Mouse (Mus musculus): ENCODE results near the gene Fam168b. TPM values are rescaled to one million over a fixed set of nuclear protein-coding genes. Genes with fewer than 3 reads are reported as not detected.

Fam168b gene
- polyA plus RNA-seq, 1 experiment from 2014 or later, result 65.7 TPM

GRCm38 (mm10) chr1:34828528-34829294 is 14.2 kb downstream of the Fam168b start:
- WGBS, result 87% methylated on average over 5 of the region's 5 CpGs
- Histone ChIP-seq H3K27me3 (replicated peaks) (no peaks in the 10 kb centered on the region), H3K9me3 (replicated peaks) (no peaks in the 10 kb centered on the region), H3K4me2 (no peak overlapping the region), H3K36me3 (peaks cover 60% of the 10 kb centered on the region), H3K27ac (ENCODE audit: poor library complexity, severe bottlenecking) (no peak overlapping the region), H3K4me3 (no peak overlapping the region), H3K9ac (no peak overlapping the region), H3K4me1 (replicated peaks) (peaks cover 49% of the 10 kb centered on the region)
- ATAC-seq (ENCODE audit: insufficient number of reproducible peaks, low FRiP score), result no peak

GRCm38 (mm10) chr1:34827900-34828299 is 15.0 kb downstream of the Fam168b start:
- Histone ChIP-seq H3K4me2 (no peak overlapping the region), H3K27me3 (replicated peaks) (no peaks in the 10 kb centered on the region), H3K27ac (ENCODE audit: poor library complexity, severe bottlenecking) (no peak overlapping the region), H3K9ac (no peak overlapping the region), H3K4me1 (replicated peaks) (peaks cover 41% of the 10 kb centered on the region), H3K36me3 (peaks cover 63% of the 10 kb centered on the region), H3K9me3 (replicated peaks) (no peaks in the 10 kb centered on the region), H3K4me3 (no peak overlapping the region)
- ATAC-seq (ENCODE audit: insufficient number of reproducible peaks, low FRiP score), result no peak
- 83% methylated on average over 7 of the region's 7 CpGs for WGBS

DNA sequence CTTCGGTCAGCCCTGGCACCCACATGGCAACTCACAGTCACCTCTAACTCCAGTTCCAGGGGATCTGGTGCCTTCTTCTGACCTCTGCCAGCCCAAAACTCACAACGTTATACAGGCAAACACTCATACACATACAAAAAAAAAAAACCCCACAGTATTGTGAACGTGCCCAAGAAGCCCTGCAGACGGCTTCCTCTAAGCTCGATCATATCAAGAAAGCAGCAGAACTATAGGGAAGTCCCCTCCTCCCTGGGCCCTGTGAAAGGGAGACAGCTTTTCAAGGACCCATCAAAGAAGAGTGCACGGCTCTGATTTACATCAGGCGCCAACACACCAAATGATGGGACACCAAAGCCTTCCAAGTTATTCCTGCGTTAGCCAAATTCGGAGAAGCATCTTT is 17.0 kb downstream of the Fam168b start:
- 80% methylated on average over 9 of the region's 9 CpGs for WGBS
- peaks cover 74% of the 10 kb centered on the region for H3K36me3 ChIP-seq

GRCm38 (mm10) chr1:34824208-34824607 is 18.7 kb downstream of the Fam168b start:
- Histone ChIP-seq H3K4me1 (replicated peaks) (peaks cover 25% of the 10 kb centered on the region), H3K4me3 (no peak overlapping the region), H3K9ac (no peak overlapping the region), H3K36me3 (peaks cover 81% of the 10 kb centered on the region), H3K27me3 (replicated peaks) (no peaks in the 10 kb centered on the region), H3K4me2 (no peak overlapping the region), H3K27ac (ENCODE audit: poor library complexity, severe bottlenecking) (no peak overlapping the region), H3K9me3 (replicated peaks) (no peaks in the 10 kb centered on the region)
- 82% methylated on average over 8 of the region's 8 CpGs for WGBS
- no peak for ATAC-seq (ENCODE audit: insufficient number of reproducible peaks, low FRiP score)

More for the DNA sequence above, 17.0 kb downstream of the Fam168b start:
- H3K4me1 ChIP-seq (replicated peaks), result peaks cover 24% of the 10 kb centered on the region
- no peak overlapping the region for H3K9ac ChIP-seq
- H3K27me3 ChIP-seq (replicated peaks), result no peaks in the 10 kb centered on the region
- no peak overlapping the region for H3K4me3 ChIP-seq
- no peaks in the 10 kb centered on the region for H3K9me3 ChIP-seq (replicated peaks)
- ATAC-seq (ENCODE audit: insufficient number of reproducible peaks, low FRiP score), result no peak
- no peak overlapping the region for H3K4me2 ChIP-seq
- no peak overlapping the region for H3K27ac ChIP-seq (ENCODE audit: poor library complexity, severe bottlenecking)

- WGBS, result 90% methylated on average over 6 of the region's 6 CpGs
- no peak overlapping the region for H3K4me2 ChIP-seq
- no peaks in the 10 kb centered on the region for H3K9me3 ChIP-seq (replicated peaks)
- no peaks in the 10 kb centered on the region for H3K27me3 ChIP-seq (replicated peaks)
- ATAC-seq (ENCODE audit: insufficient number of reproducible peaks, low FRiP score), result no peak
- H3K4me1 ChIP-seq (replicated peaks), result peaks cover 24% of the 10 kb centered on the region
- H3K36me3 ChIP-seq, result peaks cover 83% of the 10 kb centered on the region
- H3K9ac ChIP-seq, result no peak overlapping the region
- H3K4me3 ChIP-seq, result no peak overlapping the region
- 0 out of 2 replicates have a peak overlapping the region, but pooled peaks have one; percentile 15 for H3K27ac ChIP-seq (ENCODE audit: poor library complexity, severe bottlenecking)
Measured at GRCm38 (mm10) chr1:34823353-34823752, 19.5 kb downstream of the Fam168b start.

DNA sequence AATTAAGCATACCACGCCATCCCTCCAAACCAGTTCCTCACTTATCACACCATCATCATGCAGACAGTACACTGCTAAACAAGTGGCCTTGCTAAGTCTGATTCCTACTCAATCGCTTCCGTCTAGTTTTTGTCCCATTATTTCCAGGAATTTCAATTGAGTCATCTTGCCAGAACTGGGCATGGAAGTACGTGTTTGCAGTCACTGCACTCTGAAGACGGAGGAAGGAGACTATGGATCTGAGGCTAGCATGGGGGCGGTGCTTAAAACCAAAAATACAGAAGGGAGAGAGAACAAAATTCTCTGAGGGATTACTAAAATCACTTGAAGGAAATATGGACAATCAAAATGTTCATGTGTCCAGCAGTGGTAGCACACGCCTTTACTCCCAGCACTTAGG is 20.1 kb downstream of the Fam168b start:
- no peak for ATAC-seq (ENCODE audit: insufficient number of reproducible peaks, low FRiP score)
- Histone ChIP-seq H3K4me3 (no peak overlapping the region), H3K36me3 (peaks cover 84% of the 10 kb centered on the region), H3K9me3 (replicated peaks) (no peaks in the 10 kb centered on the region), H3K27me3 (replicated peaks) (no peaks in the 10 kb centered on the region), H3K4me2 (no peak overlapping the region), H3K27ac (ENCODE audit: poor library complexity, severe bottlenecking) (0 out of 2 replicates have a peak overlapping the region, but pooled peaks have one; percentile 15), H3K9ac (no peak overlapping the region), H3K4me1 (replicated peaks) (peaks cover 24% of the 10 kb centered on the region)
- WGBS, result 93% methylated on average over 7 of the region's 7 CpGs

GRCm38 (mm10) chr1:34822003-34822402 is 20.9 kb downstream of the Fam168b start:
- WGBS, result 94% methylated on average over 7 of the region's 7 CpGs
- peaks cover 24% of the 10 kb centered on the region for H3K4me1 ChIP-seq (replicated peaks)

DNA sequence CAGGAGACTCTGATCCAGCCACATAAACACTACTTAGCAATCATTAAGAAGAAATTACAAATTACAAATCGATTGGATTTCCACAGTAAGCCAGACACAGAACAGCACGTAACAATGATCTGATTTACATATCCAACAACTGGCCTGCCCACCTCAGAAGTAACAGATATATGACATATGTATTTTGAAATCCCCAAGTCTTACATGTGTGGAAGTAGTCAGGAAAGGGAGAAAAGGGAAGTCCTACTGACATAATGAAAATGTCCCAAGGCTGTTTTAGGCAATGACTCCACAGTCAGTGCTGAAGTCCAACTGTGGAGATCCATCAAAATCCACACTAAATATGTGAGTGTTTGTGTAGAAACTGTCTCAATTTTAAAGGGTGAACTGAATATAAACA is 21.5 kb downstream of the Fam168b start:
- 92% methylated on average over 2 of the region's 2 CpGs for WGBS
- H3K27ac ChIP-seq (ENCODE audit: poor library complexity, severe bottlenecking), result no peak overlapping the region
- no peak for ATAC-seq (ENCODE audit: insufficient number of reproducible peaks, low FRiP score)

More at GRCm38 (mm10) chr1:34822003-34822402, 20.9 kb downstream of the Fam168b start:
- Histone ChIP-seq H3K27ac (ENCODE audit: poor library complexity, severe bottlenecking) (no peak overlapping the region), H3K9ac (no peak overlapping the region), H3K4me3 (no peak overlapping the region), H3K27me3 (replicated peaks) (no peaks in the 10 kb centered on the region), H3K4me2 (no peak overlapping the region), H3K36me3 (peaks cover 84% of the 10 kb centered on the region), H3K9me3 (replicated peaks) (no peaks in the 10 kb centered on the region)
- no peak for ATAC-seq (ENCODE audit: insufficient number of reproducible peaks, low FRiP score)

DNA sequence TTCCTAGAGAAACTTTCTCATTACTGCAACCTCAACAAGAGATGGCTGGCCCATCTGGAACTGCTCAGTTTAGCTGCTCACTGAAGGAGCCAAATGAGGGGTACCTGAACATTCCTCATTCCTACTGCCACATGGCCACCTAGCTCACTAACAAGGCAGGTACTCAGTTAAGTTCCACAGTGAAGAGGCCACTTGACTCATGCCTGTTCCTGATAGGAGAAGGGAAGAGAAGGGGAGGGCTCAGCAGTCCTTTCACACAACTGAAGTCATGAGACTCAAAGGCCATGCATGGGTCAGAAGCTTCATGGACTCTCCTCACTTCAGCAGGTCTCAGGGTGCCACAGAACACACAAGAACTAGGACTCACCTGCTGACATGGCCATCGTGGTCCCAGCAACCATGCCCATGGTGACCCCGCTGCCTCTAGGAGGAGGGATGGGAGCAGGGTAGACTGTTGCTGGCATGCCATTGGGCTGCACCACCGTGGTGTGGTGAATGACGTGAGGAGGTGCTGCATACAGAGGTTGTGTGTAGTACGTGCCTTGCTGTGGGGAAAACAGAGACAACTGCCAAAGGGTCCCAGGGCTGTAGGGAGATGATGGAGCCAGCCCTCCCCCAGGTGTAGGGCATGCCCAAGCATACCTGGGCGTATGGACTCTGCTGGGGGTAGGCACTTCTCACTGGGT is 23.5 kb downstream of the Fam168b start:
- H3K27me3 ChIP-seq (replicated peaks), result no peaks in the 10 kb centered on the region
- WGBS, result 84% methylated on average over 6 of the region's 6 CpGs
- H3K36me3 ChIP-seq, result peaks cover 92% of the 10 kb centered on the region
- H3K9ac ChIP-seq, result no peak overlapping the region
- H3K4me2 ChIP-seq, result no peak overlapping the region
- no peak overlapping the region for H3K4me3 ChIP-seq
- H3K9me3 ChIP-seq (replicated peaks), result no peaks in the 10 kb centered on the region
- peaks cover 16% of the 10 kb centered on the region for H3K4me1 ChIP-seq (replicated peaks)
- no peak for ATAC-seq (ENCODE audit: insufficient number of reproducible peaks, low FRiP score)
- no peak overlapping the region for H3K27ac ChIP-seq (ENCODE audit: poor library complexity, severe bottlenecking)

More for the DNA sequence above, 21.5 kb downstream of the Fam168b start:
- Histone ChIP-seq H3K9ac (no peak overlapping the region), H3K4me3 (no peak overlapping the region), H3K36me3 (peaks cover 84% of the 10 kb centered on the region), H3K27me3 (replicated peaks) (no peaks in the 10 kb centered on the region), H3K4me1 (replicated peaks) (peaks cover 20% of the 10 kb centered on the region), H3K9me3 (replicated peaks) (no peaks in the 10 kb centered on the region), H3K4me2 (no peak overlapping the region)

DNA sequence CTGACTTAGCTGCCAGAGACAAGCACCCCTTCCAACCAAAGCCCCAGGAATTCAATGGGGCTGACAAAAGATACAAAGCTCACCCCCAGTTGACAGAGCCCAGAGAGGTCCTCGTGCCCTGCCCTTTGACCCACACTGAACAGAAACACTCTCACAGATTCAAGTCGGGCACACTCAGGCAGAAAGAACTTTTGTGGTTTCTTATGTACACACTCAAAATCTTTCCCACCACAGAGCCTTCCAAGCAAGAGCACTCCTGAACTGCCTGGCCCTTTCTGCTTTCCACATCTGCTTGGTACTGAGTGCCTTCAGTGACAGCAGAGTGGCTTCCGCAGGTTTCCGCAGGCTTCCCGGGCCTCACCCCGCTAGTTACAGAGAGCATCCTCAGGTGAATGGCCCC is 27.0 kb downstream of the Fam168b start:
- Histone ChIP-seq H3K4me2 (no peak overlapping the region), H3K27me3 (replicated peaks) (no peaks in the 10 kb centered on the region), H3K36me3 (peaks cover 94% of the 10 kb centered on the region), H3K4me3 (no peak overlapping the region), H3K27ac (ENCODE audit: poor library complexity, severe bottlenecking) (no peak overlapping the region), H3K9ac (no peak overlapping the region), H3K9me3 (replicated peaks) (no peaks in the 10 kb centered on the region), H3K4me1 (replicated peaks) (peaks cover 9% of the 10 kb centered on the region)
- ATAC-seq (ENCODE audit: insufficient number of reproducible peaks, low FRiP score), result no peak
- 92% methylated on average over 6 of the region's 6 CpGs for WGBS

DNA sequence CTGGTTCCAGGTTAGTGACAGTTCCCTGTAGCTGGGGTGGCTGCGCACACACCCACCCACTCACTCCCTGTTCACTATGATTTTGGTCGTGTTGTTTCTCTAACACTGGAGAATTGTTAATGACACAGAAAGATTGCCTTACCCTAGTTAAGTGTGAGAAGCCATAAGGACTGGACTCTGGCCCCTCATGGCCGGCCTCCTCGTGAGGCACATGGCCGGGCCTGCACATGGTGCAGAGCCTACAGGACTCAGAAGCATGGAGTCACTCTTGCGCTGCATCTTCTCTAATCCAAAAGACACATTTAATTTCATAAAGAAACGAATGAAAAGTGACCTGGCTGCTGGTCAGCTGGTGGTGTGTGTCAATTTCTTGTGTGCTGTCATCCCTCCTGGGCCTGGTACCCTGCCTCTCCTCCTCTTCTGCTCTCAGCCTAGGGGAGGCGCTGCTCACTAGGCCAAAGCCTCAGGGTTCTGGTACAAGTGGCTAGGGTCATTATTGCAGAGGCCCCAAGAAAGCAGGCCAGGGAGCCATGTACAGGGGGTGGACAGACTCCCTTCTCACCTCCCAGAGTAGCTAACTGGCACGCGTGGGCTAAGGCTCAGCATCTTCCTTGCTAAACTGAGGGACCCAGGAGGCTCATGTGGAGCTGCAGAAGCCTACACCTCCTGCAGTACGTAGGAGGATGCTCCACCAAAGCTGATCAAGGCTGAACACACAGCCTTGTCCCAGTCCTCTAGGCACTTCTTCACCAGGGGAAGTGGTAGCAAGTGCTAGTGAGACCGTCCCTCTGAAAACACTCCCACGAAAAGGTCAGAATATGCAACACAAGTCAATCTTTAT is 30.2 kb downstream of the Fam168b start:
- no peak for ATAC-seq (ENCODE audit: insufficient number of reproducible peaks, low FRiP score)
- Histone ChIP-seq H3K27me3 (replicated peaks) (no peaks in the 10 kb centered on the region), H3K9ac (no peak overlapping the region), H3K9me3 (replicated peaks) (no peaks in the 10 kb centered on the region), H3K4me3 (no peak overlapping the region), H3K4me2 (no peak overlapping the region), H3K4me1 (replicated peaks) (peaks cover under 1% of the 10 kb centered on the region; the same call in 1 of the 2 replicates), H3K27ac (ENCODE audit: poor library complexity, severe bottlenecking) (no peak overlapping the region), H3K36me3 (peaks cover 79% of the 10 kb centered on the region)
- 92% methylated on average over 13 of the region's 13 CpGs for WGBS
